In the genomic region with DNA sequence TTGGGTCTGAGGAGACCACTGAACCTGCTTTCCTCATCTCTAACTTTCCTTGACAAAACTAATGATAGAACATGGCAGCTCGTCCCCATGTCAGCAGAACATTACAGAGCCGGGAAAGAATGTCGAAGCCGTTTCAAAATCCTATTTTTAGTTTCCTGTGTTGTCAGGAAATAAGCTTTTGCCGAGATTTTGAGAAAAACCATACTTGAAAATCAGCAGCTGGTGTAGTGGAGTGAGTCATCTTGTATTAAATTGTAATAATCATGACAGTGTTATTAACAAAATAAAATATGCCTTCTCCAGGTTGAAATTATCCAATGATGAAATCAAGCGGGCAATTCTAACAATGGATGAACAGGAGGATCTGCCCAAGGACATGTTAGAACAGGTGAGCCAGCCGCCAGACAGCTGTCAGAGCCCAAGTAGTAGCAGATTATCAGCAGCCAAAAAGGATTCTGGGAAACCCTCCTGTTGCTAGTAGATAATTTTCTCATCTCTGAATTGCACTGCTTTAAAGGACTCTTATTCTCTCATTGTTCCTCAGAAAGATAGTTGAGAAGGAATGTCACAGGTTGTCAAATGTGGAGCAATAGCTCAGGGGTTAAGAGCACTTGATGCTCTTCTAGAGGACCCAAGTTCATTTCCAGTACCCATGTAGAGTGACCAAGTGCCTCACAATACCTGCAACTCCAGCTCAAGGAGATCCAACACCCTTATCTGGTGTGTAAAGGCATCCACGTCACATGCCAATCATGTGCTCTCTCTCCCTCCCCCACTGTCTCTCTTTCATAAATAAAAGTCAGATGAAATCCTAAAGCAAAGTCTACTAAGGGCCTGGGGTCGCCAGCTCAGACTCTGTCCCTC, we compare ENCODE assay signal across 11 mouse cellular contexts.
DNase-seq lines count a peak whose midpoint lies in the region; ATAC-seq and TF ChIP-seq lines count a peak whose summit lies in the region.
"Had no signal": no experiment of that assay in that cellular context is flagged by ENCODE, and none has a peak within 500 bp of the region (broad histone marks: within the 10 kb centered on the region; RNA-seq: fewer than 3 reads in every experiment).

No protein-coding gene starts in this region.

- H3K27me3 ChIP-seq in heart, adult 2 months (ENCODE audit: control insufficient read depth, insufficient read depth, low read length) = no peaks in the 10 kb centered on the region
- H3K27me3 ChIP-seq in spleen, adult 2 months (ENCODE audit: control insufficient read depth, insufficient read depth, low read length) = no peaks in the 10 kb centered on the region
- no peaks in the 10 kb centered on the region for H3K27me3 ChIP-seq in liver, embryonic 12.5 days (replicated peaks)
- no peaks in the 10 kb centered on the region for H3K27me3 ChIP-seq in stomach, postnatal 0 days (ENCODE audit: control insufficient read depth, insufficient read depth, low read length)
- H3K27me3 ChIP-seq in hindbrain, postnatal 0 days (ENCODE audit: insufficient read depth, low read length) = no peaks in the 10 kb centered on the region
- H3K27me3 ChIP-seq: hindbrain, embryonic 15.5 days had no signal

- peak overlapping the region; percentile 42 for H3K27ac ChIP-seq in heart, adult 2 months
- peak overlapping the region; percentile 48; the same call in 1 of the 2 replicates for H3K27ac ChIP-seq in spleen, adult 2 months (ENCODE audit: insufficient read depth, low read length)
- H3K27ac ChIP-seq in liver, embryonic 12.5 days = no peak overlapping the region
- H3K27ac ChIP-seq in stomach, postnatal 0 days (replicated peaks) = no peak overlapping the region
- H3K27ac ChIP-seq in hindbrain, postnatal 0 days = no peak overlapping the region
- H3K27ac ChIP-seq: hindbrain, embryonic 15.5 days had no signal

- H3K4me3 ChIP-seq in heart, adult 2 months = no peak overlapping the region
- no peak overlapping the region for H3K4me3 ChIP-seq in spleen, adult 2 months (ENCODE audit: extremely low read depth, insufficient read depth, insufficient read length)
- no peak overlapping the region for H3K4me3 ChIP-seq in liver, embryonic 12.5 days
- H3K4me3 ChIP-seq in stomach, postnatal 0 days (ENCODE audit: low read depth, low read length) = no peak overlapping the region
- H3K4me3 ChIP-seq in hindbrain, postnatal 0 days (ENCODE audit: low read length) = no peak overlapping the region
- H3K4me3 ChIP-seq: hindbrain, embryonic 15.5 days had no signal

- H3K9ac ChIP-seq in heart, adult 2 months (ENCODE audit: low read depth, low read length) = no peak overlapping the region
- H3K9ac ChIP-seq in liver, embryonic 12.5 days = no peak overlapping the region
- H3K9ac ChIP-seq in stomach, postnatal 0 days (ENCODE audit: low read length) = no peak overlapping the region
- H3K9ac ChIP-seq in hindbrain, postnatal 0 days (replicated peaks; ENCODE audit: low read length) = no peak overlapping the region
- H3K9ac ChIP-seq: hindbrain, embryonic 15.5 days had no signal

- TF ChIP-seq CTCF in heart, adult 2 months (IDR thresholded peaks at IDR 0.05) = no peak
- TF ChIP-seq CTCF in spleen, adult 2 months (IDR thresholded peaks at IDR 0.05; ENCODE audit: extremely low read depth, insufficient read depth, insufficient read length, insufficient replicate concordance) = no peak
- TF ChIP-seq CTCF in stomach, postnatal 0 days (IDR thresholded peaks at IDR 0.05; ENCODE audit: low read depth) = no peak
- TF ChIP-seq CTCF in hindbrain, postnatal 0 days (IDR thresholded peaks at IDR 0.05; ENCODE audit: low read depth) = no peak

- ATAC-seq in liver, embryonic 12.5 days = peak; percentile 73
- ATAC-seq in stomach, postnatal 0 days (ENCODE audit: low FRiP score, low TSS enrichment) = peak; percentile 38; the same call in 1 of the 2 replicates
- no peak for ATAC-seq in hindbrain, postnatal 0 days

- no peaks in the 10 kb centered on the region for H3K79me2 ChIP-seq in heart, adult 2 months (replicated peaks; ENCODE audit: control insufficient read depth, insufficient read depth, low read length)

- no peak overlapping the region for H3K4me2 ChIP-seq in liver, embryonic 12.5 days
- H3K4me2 ChIP-seq in stomach, postnatal 0 days (replicated peaks; ENCODE audit: low read depth) = no peak overlapping the region
- H3K4me2 ChIP-seq in hindbrain, postnatal 0 days (ENCODE audit: low read depth, low read length) = no peak overlapping the region
- H3K4me2 ChIP-seq: hindbrain, embryonic 15.5 days had no signal

- H3K4me1 ChIP-seq in heart, adult 2 months (ENCODE audit: control insufficient read depth, insufficient read depth, low read length) = peaks cover 22% of the 10 kb centered on the region
- no peaks in the 10 kb centered on the region for H3K4me1 ChIP-seq in spleen, adult 2 months (ENCODE audit: control insufficient read depth, insufficient read depth, insufficient read length)
- H3K4me1 ChIP-seq in liver, embryonic 12.5 days = peaks cover 26% of the 10 kb centered on the region
- peaks cover 7% of the 10 kb centered on the region for H3K4me1 ChIP-seq in stomach, postnatal 0 days (replicated peaks; ENCODE audit: control insufficient read depth, insufficient read depth)
- peaks cover 3% of the 10 kb centered on the region; the same call in 1 of the 2 replicates for H3K4me1 ChIP-seq in hindbrain, postnatal 0 days (ENCODE audit: insufficient read depth, low read length)

- TF ChIP-seq EP300 in heart, adult 2 months (IDR thresholded peaks at IDR 0.05; ENCODE audit: insufficient read depth, low read depth, low read length) = no peak
- no peak for TF ChIP-seq EP300 in stomach, postnatal 0 days (optimal IDR thresholded peaks at IDR 0.05)

- no peaks in the 10 kb centered on the region for H3K9me3 ChIP-seq in liver, embryonic 12.5 days (replicated peaks)
- no peaks in the 10 kb centered on the region for H3K9me3 ChIP-seq in stomach, postnatal 0 days (ENCODE audit: control insufficient read depth, low read length)
- no peaks in the 10 kb centered on the region for H3K9me3 ChIP-seq in hindbrain, postnatal 0 days (ENCODE audit: low read length)
- H3K9me3 ChIP-seq: hindbrain, embryonic 15.5 days had no signal

- intact Hi-C loops in heart, adult 2 months (cut with DNase I) = no loop called here

- TF ChIP-seq POLR2A in heart, adult 2 months (IDR thresholded peaks at IDR 0.05; ENCODE audit: insufficient read depth, low read depth, low read length) = no peak
- TF ChIP-seq POLR2A in spleen, adult 2 months (IDR thresholded peaks at IDR 0.05; ENCODE audit: low read depth, low read length) = no peak

- 31% methylated on average over 9 of the region's 9 CpGs for WGBS in heart, adult 2 months
- 78% methylated on average over 9 of the region's 9 CpGs for WGBS in spleen, adult 2 months
- 61% methylated on average over 9 of the region's 9 CpGs for WGBS in liver, embryonic 12.5 days (ENCODE audit: insufficient replicate concordance)
- WGBS in stomach, postnatal 0 days = 47% methylated on average over 9 of the region's 9 CpGs
- WGBS in hindbrain, postnatal 0 days = 82% methylated on average over 9 of the region's 9 CpGs

- H3K36me3 ChIP-seq in heart, adult 2 months (ENCODE audit: control insufficient read depth, insufficient read depth, low read length) = peaks cover 28% of the 10 kb centered on the region
- no peaks in the 10 kb centered on the region for H3K36me3 ChIP-seq in spleen, adult 2 months (ENCODE audit: control insufficient read depth, insufficient read depth, low read length)
- peaks cover 78% of the 10 kb centered on the region for H3K36me3 ChIP-seq in liver, embryonic 12.5 days
- H3K36me3 ChIP-seq in stomach, postnatal 0 days (ENCODE audit: control insufficient read depth, insufficient read depth, low read length) = peaks cover 6% of the 10 kb centered on the region
- peaks cover 44% of the 10 kb centered on the region for H3K36me3 ChIP-seq in hindbrain, postnatal 0 days (ENCODE audit: insufficient read depth, low read length)

- DNase-seq in heart, adult 2 months = no peak
- DNase-seq in heart, postnatal 4 days = no peak
- no peak for DNase-seq in spleen, adult 2 months (ENCODE audit: low read depth in 1 of 2, low spot score in 2 of 2)
- no peak for DNase-seq in spleen, postnatal 10 days (ENCODE audit: low spot score in 2 of 2)
- no peak for DNase-seq in stomach, postnatal 0 days (ENCODE audit: low spot score)
- DNase-seq in hindbrain, postnatal 0 days (ENCODE audit: low spot score) = no peak
- no peak for DNase-seq in right cerebral cortex, postnatal 14 days
- DNase-seq: adrenal gland, adult 2 months; thymus, postnatal 36 days had no signal

Comparison
In these comparisons a context has a peak if more than half of its experiments do, and no peak if none do; other contexts are left out.
1. H3K27ac ChIP-seq: peak in heart, adult 2 months (single experiment) and spleen, adult 2 months (single experiment); none in liver, embryonic 12.5 days (single experiment), stomach, postnatal 0 days (single experiment) and hindbrain, postnatal 0 days (single experiment).